Mouse (Mus musculus) hindbrain, embryonic 12.5 days (tissue): ENCODE data around the gene Gatad1. TPM values are rescaled to one million over a fixed set of nuclear protein-coding genes. Genes with fewer than 3 reads are reported as not detected.
A peak's percentile ranks its signal among the peaks of the same experiment; 100 is the strongest.
"Not testable (repeated sequence)": the region's sequence is repeated elsewhere in the genome, so short reads cannot be mapped to it uniquely, and the experiment has no call there.

Experiments
- ATAC-seq: fragments of 200-750 bp; cut with Nextera tagmentation; 2 replicates; pipeline ENCODE4 v1.8.0; 2017; ENCODE audit warnings: moderate TSS enrichment; ENCODE audit not compliant: low FRiP score
- H3K27ac ChIP-seq: fragments of 300-500 bp; sonication (generic); 2 replicates; pipeline ENCODE4 v1.5.1; 2016; ENCODE audit warnings: mild to moderate bottlenecking
- H3K27me3 ChIP-seq: fragments of 300-500 bp; sonication (generic); 2 replicates; pipeline ENCODE4 v1.6.1; 2016; ENCODE audit warnings: mild to moderate bottlenecking
- H3K36me3 ChIP-seq: fragments of 300-500 bp; sonication (generic); 2 replicates; pipeline ENCODE4 v1.6.1; 2016; ENCODE audit warnings: mild to moderate bottlenecking
- H3K4me1 ChIP-seq: fragments of 300-500 bp; sonication (generic); 2 replicates; pipeline ENCODE4 v1.6.1; 2016
- H3K4me2 ChIP-seq: fragments of 300-500 bp; sonication (generic); replicated peaks from 2 replicates; pipeline ENCODE4 v1.6.1; 2016; ENCODE audit warnings: mild to moderate bottlenecking
- H3K4me3 ChIP-seq: fragments of 300-500 bp; sonication (generic); 2 replicates; pipeline ENCODE4 v1.5.1; 2016; ENCODE audit warnings: mild to moderate bottlenecking
- H3K9ac ChIP-seq: fragments of 300-500 bp; sonication (generic); 2 replicates; pipeline ENCODE4 v1.6.1; 2016; ENCODE audit warnings: mild to moderate bottlenecking, moderate library complexity
- H3K9me3 ChIP-seq: fragments of 300-500 bp; sonication (generic); replicated peaks from 2 replicates; pipeline ENCODE4 v1.6.1; 2016; ENCODE audit warnings: mild to moderate bottlenecking
- whole genome bisulfite sequencing: fragments of 180-500 bp; shearing (Covaris S2); methylation state at CpG from one replicate; pipeline ENCODE4 v1.1.7; 2016; 5-methylcytosine and 5-hydroxymethylcytosine counted together
- polyA plus RNA-seq: library from polyadenylated mRNA; unstranded; fragments of >200 nt; fragmentation: Nextera tagmentation; extraction: Ambion mirVana; gene quantifications from 2 replicates; pipeline ENCODE4 v1.2.1, GENCODE M21; 2016

Gene Gatad1
- polyA plus RNA-seq, 1 experiment from 2014 or later = 74.0 TPM

- Histone ChIP-seq H3K27ac (no peak overlapping the region), H3K36me3 (peaks cover 26% of the 10 kb centered on the region; the same call in 1 of the 2 replicates), H3K4me2 (no peak overlapping the region), H3K4me3 (no peak overlapping the region), H3K9me3 (no peaks in the 10 kb centered on the region), H3K27me3 (no peaks in the 10 kb centered on the region), H3K9ac (no peak overlapping the region), H3K4me1 (no peaks in the 10 kb centered on the region)
- 90% methylated on average over 5 of the region's 5 CpGs for WGBS
- no peak for ATAC-seq
These were observed 24.7 kb downstream of the Gatad1 start for GRCm38 (mm10) chr5:3632285-3632684.

GRCm38 (mm10) chr5:3631512-3632271, 25.3 kb downstream of the Gatad1 start:
- H3K4me1 ChIP-seq = no peaks in the 10 kb centered on the region
- no peaks in the 10 kb centered on the region for H3K27me3 ChIP-seq
- H3K4me2 ChIP-seq = no peak overlapping the region
- no peak overlapping the region for H3K27ac ChIP-seq
- no peak overlapping the region for H3K4me3 ChIP-seq
- 55% methylated on average over 16 of the region's 16 CpGs for WGBS
- H3K36me3 ChIP-seq = peaks cover 26% of the 10 kb centered on the region; the same call in 1 of the 2 replicates
- H3K9me3 ChIP-seq = no peaks in the 10 kb centered on the region
- H3K9ac ChIP-seq = no peak overlapping the region
- no peak for ATAC-seq

- no peak overlapping the region for H3K4me2 ChIP-seq
- no peaks in the 10 kb centered on the region for H3K4me1 ChIP-seq
- ATAC-seq = no peak
- H3K27ac ChIP-seq = no peak overlapping the region
- no peak overlapping the region for H3K9ac ChIP-seq
- H3K36me3 ChIP-seq = peaks cover 33% of the 10 kb centered on the region
- H3K9me3 ChIP-seq = no peaks in the 10 kb centered on the region
- H3K4me3 ChIP-seq = no peak overlapping the region
- 93% methylated on average over 5 of the region's 5 CpGs for WGBS
- H3K27me3 ChIP-seq = no peaks in the 10 kb centered on the region
These were observed 26.9 kb downstream of the Gatad1 start for GRCm38 (mm10) chr5:3630055-3630454.

GRCm38 (mm10) chr5:3620486-3620885, 36.5 kb downstream of the Gatad1 start:
- H3K4me1 ChIP-seq = no peaks in the 10 kb centered on the region
- H3K4me3 ChIP-seq = no peak overlapping the region
- H3K4me2 ChIP-seq = no peak overlapping the region
- 80% methylated on average over 7 of the region's 7 CpGs for WGBS
- H3K27me3 ChIP-seq = no peaks in the 10 kb centered on the region
- no peak for ATAC-seq
- H3K27ac ChIP-seq = no peak overlapping the region
- no peaks in the 10 kb centered on the region for H3K9me3 ChIP-seq
- H3K36me3 ChIP-seq = peaks cover 41% of the 10 kb centered on the region
- H3K9ac ChIP-seq = no peak overlapping the region

- WGBS = 93% methylated on average over 2 of the region's 2 CpGs
- not testable (repeated sequence) for H3K9me3 ChIP-seq, H3K9ac ChIP-seq, H3K27ac ChIP-seq, H3K27me3 ChIP-seq, H3K4me1 ChIP-seq, ATAC-seq, H3K4me2 ChIP-seq, H3K4me3 ChIP-seq
- peaks cover 46% of the 10 kb centered on the region for H3K36me3 ChIP-seq
These were observed 45.1 kb downstream of the Gatad1 start for GRCm38 (mm10) chr5:3611835-3612234.

- 97% methylated on average over 7 of the region's 7 CpGs for WGBS
- peaks cover 57% of the 10 kb centered on the region for H3K36me3 ChIP-seq
These were observed 47.7 kb downstream of the Gatad1 start for GRCm38 (mm10) chr5:3609241-3609640.

GRCm38 (mm10) chr5:3607114-3607513, 49.9 kb downstream of the Gatad1 start:
- Histone ChIP-seq H3K27me3 (no peaks in the 10 kb centered on the region), H3K9me3 (no peaks in the 10 kb centered on the region), H3K4me2 (no peak overlapping the region), H3K27ac (no peak overlapping the region), H3K36me3 (peaks cover 54% of the 10 kb centered on the region), H3K9ac (no peak overlapping the region), H3K4me3 (no peak overlapping the region), H3K4me1 (no peaks in the 10 kb centered on the region)
- no peak for ATAC-seq
- 93% methylated on average over 9 of the region's 9 CpGs for WGBS

More at GRCm38 (mm10) chr5:3609241-3609640, 47.7 kb downstream of the Gatad1 start:
- H3K27me3 ChIP-seq = no peaks in the 10 kb centered on the region
- no peak overlapping the region for H3K27ac ChIP-seq
- H3K9ac ChIP-seq = no peak overlapping the region
- no peaks in the 10 kb centered on the region for H3K9me3 ChIP-seq
- no peak overlapping the region for H3K4me3 ChIP-seq
- no peaks in the 10 kb centered on the region for H3K4me1 ChIP-seq
- H3K4me2 ChIP-seq = no peak overlapping the region
- ATAC-seq = no peak

GRCm38 (mm10) chr5:3600790-3601189, 56.2 kb downstream of the Gatad1 start:
- Histone ChIP-seq H3K36me3 (peaks cover 18% of the 10 kb centered on the region), H3K27me3 (no peaks in the 10 kb centered on the region), H3K9ac (no peak overlapping the region), H3K27ac (no peak overlapping the region), H3K9me3 (no peaks in the 10 kb centered on the region), H3K4me3 (no peak overlapping the region), H3K4me2 (no peak overlapping the region), H3K4me1 (peaks cover 5% of the 10 kb centered on the region; the same call in 1 of the 2 replicates)
- WGBS = 85% methylated on average over 3 of the region's 3 CpGs
- ATAC-seq = no peak

GRCm38 (mm10) chr5:3600298-3600697, 56.7 kb downstream of the Gatad1 start:
- H3K36me3 ChIP-seq = peaks cover 14% of the 10 kb centered on the region
- no peak for ATAC-seq
- H3K4me1 ChIP-seq = peaks cover 8% of the 10 kb centered on the region
- H3K27me3 ChIP-seq = no peaks in the 10 kb centered on the region
- no peaks in the 10 kb centered on the region for H3K9me3 ChIP-seq
- H3K4me3 ChIP-seq = no peak overlapping the region
- H3K4me2 ChIP-seq = no peak overlapping the region
- H3K9ac ChIP-seq = no peak overlapping the region
- WGBS = 83% methylated on average over 1 of the region's 1 CpGs
- H3K27ac ChIP-seq = no peak overlapping the region

GRCm38 (mm10) chr5:3598766-3599165, 58.2 kb downstream of the Gatad1 start:
- ATAC-seq = no peak
- H3K27ac ChIP-seq = no peak overlapping the region
- no peak overlapping the region for H3K4me2 ChIP-seq
- H3K27me3 ChIP-seq = no peaks in the 10 kb centered on the region
- peaks cover 14% of the 10 kb centered on the region for H3K4me1 ChIP-seq
- 93% methylated on average over 5 of the region's 5 CpGs for WGBS
- no peaks in the 10 kb centered on the region for H3K9me3 ChIP-seq
- H3K36me3 ChIP-seq = no peaks in the 10 kb centered on the region
- H3K4me3 ChIP-seq = no peak overlapping the region
- H3K9ac ChIP-seq = no peak overlapping the region

- H3K4me2 ChIP-seq = peak overlapping the region; percentile 74
- no peak overlapping the region for H3K27ac ChIP-seq
- 0 out of 2 replicates have a peak, but pooled peaks cover 2% of the 10 kb centered on the region for H3K36me3 ChIP-seq
- ATAC-seq = no peak
- no peak overlapping the region for H3K9ac ChIP-seq
- H3K4me1 ChIP-seq = peaks cover 14% of the 10 kb centered on the region
- H3K4me3 ChIP-seq = peak overlapping the region; percentile 85
- no peaks in the 10 kb centered on the region for H3K9me3 ChIP-seq
- no peaks in the 10 kb centered on the region for H3K27me3 ChIP-seq
These were observed 59.8 kb downstream of the Gatad1 start for GRCm38 (mm10) chr5:3597171-3597570.

GRCm38 (mm10) chr5:3596399-3596766, 60.6 kb downstream of the Gatad1 start, which contains the start of gene Rbm48:
Gene Rbm48 (minus strand): TSS chr5:3596585.
- Histone ChIP-seq H3K4me1 (peaks cover 14% of the 10 kb centered on the region), H3K27ac (peak within 1 kb of the TSS; percentile 72), H3K9ac (peak within 1 kb of the TSS; percentile 67), H3K9me3 (no peaks in the 10 kb centered on the region), H3K36me3 (peaks cover 8% of the 10 kb centered on the region), H3K27me3 (no peaks in the 10 kb centered on the region), H3K4me3 (peak within 1 kb of the TSS; percentile 85), H3K4me2 (peak within 1 kb of the TSS; percentile 76)
- peak; percentile 88 for ATAC-seq
- WGBS = under 1% methylated on average over 31 of the region's 31 CpGs
